Comparison of ENCODE assay signal across 17 mouse cellular contexts in the genomic region with DNA sequence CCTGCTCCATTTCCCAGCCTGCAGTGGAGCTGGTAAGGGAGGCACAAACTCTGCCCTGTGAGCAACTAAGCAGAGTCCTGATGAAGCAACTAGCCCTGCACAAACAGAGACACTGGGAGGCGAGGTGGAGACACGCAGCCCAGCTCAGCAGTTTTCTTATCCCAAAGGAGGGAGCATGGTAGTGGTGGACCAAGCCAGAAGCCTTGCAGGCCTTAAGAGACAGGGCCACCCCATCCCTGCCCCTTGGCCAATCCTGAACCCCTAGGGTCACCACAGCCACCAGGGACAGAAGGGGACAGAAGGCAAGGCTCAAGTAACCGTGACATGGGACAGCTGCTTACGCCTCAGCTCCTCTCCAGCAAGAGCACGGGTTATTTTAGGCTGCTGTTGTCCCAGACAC. TPM values are rescaled to one million over a fixed set of nuclear protein-coding genes. Genes with fewer than 3 reads are reported as not detected.
DNase-seq lines count a peak whose midpoint lies in the region; ATAC-seq and TF ChIP-seq lines count a peak whose summit lies in the region.
"Had no signal": no experiment of that assay in that cellular context is flagged by ENCODE, and none has a peak within 500 bp of the region (broad histone marks: within the 10 kb centered on the region; RNA-seq: fewer than 3 reads in every experiment).

No protein-coding gene starts in this region.

- H3K9ac ChIP-seq in kidney, embryonic 16.5 days (replicated peaks; ENCODE audit: low read length), result no peak overlapping the region
- no peak overlapping the region for H3K9ac ChIP-seq in ES-E14 (ENCODE audit: insufficient read depth, low read depth, low read length, poor library complexity, severe bottlenecking)
- H3K9ac ChIP-seq: embryonic facial prominence, embryonic 13.5 days; hindbrain, embryonic 12.5 days had no signal

- H3K4me1 ChIP-seq in kidney, embryonic 16.5 days (ENCODE audit: insufficient read depth, low read length), result peaks cover 26% of the 10 kb centered on the region
- peaks cover 18 to 41% of the 10 kb centered on the region in 2 experiments for H3K4me1 ChIP-seq in ES-E14 (ENCODE audit: control insufficient read depth in 2 of 2, insufficient read depth in 2 of 2, low read length in 2 of 2, poor library complexity in 1 of 2)

- DNase-seq in kidney, adult 11 months, result peak; percentile 66
- DNase-seq in lung, postnatal 10 days, result peak; percentile 34
- no peak for DNase-seq in lung, postnatal 36 days
- no peak for DNase-seq in ES-E14 (ENCODE audit: low read depth, low spot score)
- DNase-seq in yolk sac, embryonic 10.5 days (ENCODE audit: low spot score), result peak; percentile 64
- DNase-seq in adrenal gland, adult (ENCODE audit: inconsistent age in 2 of 2, low spot score in 1 of 2), result no peak
- DNase-seq: adrenal gland, adult 8-10 months; cerebellum, adult 9-10 months; heart, postnatal 10 days; layer of hippocampus, adult 9-11 months; lung, adult 18-20 months; spleen, adult 18-20 months; thymus, postnatal 25 days had no signal

- no peak overlapping the region for H3K27ac ChIP-seq in kidney, embryonic 16.5 days (ENCODE audit: low read length)
- H3K27ac ChIP-seq in ES-E14 (ENCODE audit: insufficient read depth, low read depth, low read length, poor library complexity, severe bottlenecking), result peak overlapping the region; percentile 64
- H3K27ac ChIP-seq: embryonic facial prominence, embryonic 13.5 days; hindbrain, embryonic 12.5 days had no signal

- H3K27me3 ChIP-seq in kidney, embryonic 16.5 days (ENCODE audit: insufficient read depth, low read length), result no peaks in the 10 kb centered on the region
- H3K27me3 ChIP-seq: embryonic facial prominence, embryonic 13.5 days; hindbrain, embryonic 12.5 days had no signal

- H3K36me3 ChIP-seq in kidney, embryonic 16.5 days (ENCODE audit: insufficient read depth, low read length), result peaks cover 73% of the 10 kb centered on the region
- peaks cover 54% of the 10 kb centered on the region for H3K36me3 ChIP-seq in ES-E14 (ENCODE audit: control insufficient read depth, insufficient read depth, low read length, poor library complexity, severe bottlenecking)

- no peak overlapping the region for H3K4me2 ChIP-seq in kidney, embryonic 16.5 days (replicated peaks; ENCODE audit: low read depth, low read length)
- H3K4me2 ChIP-seq: embryonic facial prominence, embryonic 13.5 days; hindbrain, embryonic 12.5 days had no signal

- in situ Hi-C loops in ES-E14 (cut with MboI; ENCODE audit: low sequenced_read_pairs in 2 of 2, unreplicated experiment in 2 of 2), result no loop called here

- WGBS in kidney, embryonic 16.5 days, result 77% methylated on average over 5 of the region's 5 CpGs

- H3K4me3 ChIP-seq in kidney, embryonic 16.5 days (ENCODE audit: low read length), result no peak overlapping the region
- H3K4me3 ChIP-seq in ES-E14 (ENCODE audit: insufficient read depth in 1 of 2, low read depth in 1 of 2, low read length in 2 of 2, poor library complexity in 1 of 2, severe bottlenecking in 1 of 2), result no peak overlapping the region
- H3K4me3 ChIP-seq: embryonic facial prominence, embryonic 13.5 days; hindbrain, embryonic 12.5 days had no signal

- ATAC-seq in kidney, embryonic 16.5 days (ENCODE audit: low FRiP score, low TSS enrichment), result no peak
- ATAC-seq: inflammation-experienced regulatory T-cells, adult 6 months had no signal

- H3K9me3 ChIP-seq in kidney, embryonic 16.5 days (ENCODE audit: low read length), result no peaks in the 10 kb centered on the region
- no peaks in the 10 kb centered on the region for H3K9me3 ChIP-seq in ES-E14 (ENCODE audit: control insufficient read depth, insufficient read depth, low read depth, low read length)
- H3K9me3 ChIP-seq: embryonic facial prominence, embryonic 13.5 days; hindbrain, embryonic 12.5 days had no signal

TF ChIP-seq in ES-E14, 5 proteins besides CTCF, POLR2A, EP300 and RAD21:
- TF ChIP-seq ZNF384 (IDR thresholded peaks at IDR 0.05; ENCODE audit: low read depth, low read length), result no peak

RNA-seq across cellular contexts. Expression of gene Sec16a, which starts 16.7 kb away (rescaled TPM):
- polyA plus RNA-seq in kidney, embryonic 16.5 days (2015; fragmentation: Nextera tagmentation; extraction: Ambion mirVana), result 27.6 and 28.6 TPM in 2 replicates
- total RNA-seq in ES-E14 (2012; rRNA removed), result 47.3 and 62.5 TPM in 2 replicates

RNA-seq across cellular contexts. Expression of gene Inpp5e, which starts 52.7 kb away (rescaled TPM):
- polyA plus RNA-seq in kidney, embryonic 16.5 days (2015; fragmentation: Nextera tagmentation; extraction: Ambion mirVana), result 24.9 and 26.6 TPM in 2 replicates
- 10.4 and 13.6 TPM in 2 replicates for total RNA-seq in ES-E14 (2012; rRNA removed)

RNA-seq across cellular contexts. Expression of gene Notch1, which starts 54.8 kb away (rescaled TPM):
- 23.7 and 27.0 TPM in 2 replicates for polyA plus RNA-seq in kidney, embryonic 16.5 days (2015; fragmentation: Nextera tagmentation; extraction: Ambion mirVana)
- total RNA-seq in ES-E14 (2012; rRNA removed), result 34.9 and 77.8 TPM in 2 replicates

Comparison
In these comparisons a context has a peak if more than half of its experiments do, and no peak if none do; other contexts are left out.
1. DNase-seq: peak in kidney, adult 11 months (single experiment), lung, postnatal 10 days (single experiment) and yolk sac, embryonic 10.5 days (single experiment); none in lung, postnatal 36 days (single experiment), ES-E14 (single experiment) and adrenal gland, adult (0 of 2).